Mouse (Mus musculus): ENCODE measurements around the gene Hsp90aa1.

GRCm38 (mm10) chr12:110726428-110726827 is 23.9 kb upstream of the Hsp90aa1 start:
- peak; percentile 3 for TF ChIP-seq CTCF (IDR thresholded peaks at IDR 0.05; ENCODE audit: low read depth, low read length)
- TF ChIP-seq POLR2A (IDR thresholded peaks at IDR 0.05; ENCODE audit: insufficient read depth, low read length): no peak
- TF ChIP-seq EP300 (IDR thresholded peaks at IDR 0.05; ENCODE audit: insufficient read depth, low read depth, low read length): no peak

All from ES-Bruce4 (cell line).